Mouse (Mus musculus): ENCODE data around the gene Tmtc1. TPM values are rescaled to one million over a fixed set of nuclear protein-coding genes. Genes with fewer than 3 reads are reported as not detected.

Tmtc1 gene
- polyA plus RNA-seq, 1 experiment, result 0.01 TPM

- Histone ChIP-seq H3K79me2 (ENCODE audit: control insufficient read depth, insufficient read depth) (no peaks in the 10 kb centered on the region), H3K4me2 (ENCODE audit: low read depth) (no peak overlapping the region), H3ac (ENCODE audit: control insufficient read depth, insufficient read length) (no peak overlapping the region), H3K27me3 (ENCODE audit: control insufficient read depth, insufficient read depth, insufficient read length) (peaks cover 1% of the 10 kb centered on the region), H3K36me3 (ENCODE audit: control insufficient read depth, insufficient read depth) (no peaks in the 10 kb centered on the region), H3K4me3 (no peak overlapping the region)
- no peak for TF ChIP-seq POLR2AphosphoS2 (IDR thresholded peaks at IDR 0.05; ENCODE audit: insufficient read length, low read depth)
- TF ChIP-seq SRF (IDR thresholded peaks at IDR 0.05; ENCODE audit: control insufficient read depth, insufficient read length, low read depth), result no peak
- TF ChIP-seq MYOG (IDR thresholded peaks at IDR 0.05; ENCODE audit: control insufficient read depth in 1 of 3, insufficient read depth in 1 of 3, insufficient read length in 2 of 3, low read depth in 2 of 3), result no peak
- no peak for TF ChIP-seq TCF12 (IDR thresholded peaks at IDR 0.05; ENCODE audit: insufficient read depth, poor library complexity, severe bottlenecking)
- TF ChIP-seq MAX (IDR thresholded peaks at IDR 0.05; ENCODE audit: low read depth), result no peak
- TF ChIP-seq USF1 (IDR thresholded peaks at IDR 0.05; ENCODE audit: low read depth), result no peak
- no peak for TF ChIP-seq TCF3 (IDR thresholded peaks at IDR 0.05; ENCODE audit: insufficient read length, low read depth)
- TF ChIP-seq POLR2A (IDR thresholded peaks at IDR 0.05; ENCODE audit: insufficient read length, low read depth), result no peak
- TF ChIP-seq MYOD1 (IDR thresholded peaks at IDR 0.05; ENCODE audit: control insufficient read depth in 1 of 3, insufficient read length in 2 of 3, low read depth in 2 of 3), result no peak
- no peak for TF ChIP-seq REST (IDR thresholded peaks at IDR 0.05; ENCODE audit: insufficient read depth, insufficient read length)
- no peak for TF ChIP-seq E2F4 (IDR thresholded peaks at IDR 0.05; ENCODE audit: insufficient read depth)
- no peak for TF ChIP-seq CEBPB (IDR thresholded peaks at IDR 0.05; ENCODE audit: insufficient read depth, poor library complexity, severe bottlenecking)
Measured at GRCm38 (mm10) chr6:148242304-148242703, 201.9 kb downstream of the Tmtc1 start.

GRCm38 (mm10) chr6:148241685-148242084, 202.5 kb downstream of the Tmtc1 start:
- no peak overlapping the region for H3ac ChIP-seq (ENCODE audit: control insufficient read depth, insufficient read length)
- no peak for TF ChIP-seq TCF12 (IDR thresholded peaks at IDR 0.05; ENCODE audit: insufficient read depth, poor library complexity, severe bottlenecking)
- no peak for TF ChIP-seq MYOD1 (IDR thresholded peaks at IDR 0.05; ENCODE audit: control insufficient read depth in 1 of 3, insufficient read length in 2 of 3, low read depth in 2 of 3)
- TF ChIP-seq REST (IDR thresholded peaks at IDR 0.05; ENCODE audit: insufficient read depth, insufficient read length), result no peak
- TF ChIP-seq TCF3 (IDR thresholded peaks at IDR 0.05; ENCODE audit: insufficient read length, low read depth), result no peak
- TF ChIP-seq POLR2A (IDR thresholded peaks at IDR 0.05; ENCODE audit: insufficient read length, low read depth), result no peak
- TF ChIP-seq CEBPB (IDR thresholded peaks at IDR 0.05; ENCODE audit: insufficient read depth, poor library complexity, severe bottlenecking), result no peak
- TF ChIP-seq POLR2AphosphoS2 (IDR thresholded peaks at IDR 0.05; ENCODE audit: insufficient read length, low read depth), result no peak
- TF ChIP-seq USF1 (IDR thresholded peaks at IDR 0.05; ENCODE audit: low read depth), result no peak
- TF ChIP-seq SRF (IDR thresholded peaks at IDR 0.05; ENCODE audit: control insufficient read depth, insufficient read length, low read depth), result no peak
- TF ChIP-seq E2F4 (IDR thresholded peaks at IDR 0.05; ENCODE audit: insufficient read depth), result no peak
- TF ChIP-seq MAX (IDR thresholded peaks at IDR 0.05; ENCODE audit: low read depth), result no peak
- no peak for TF ChIP-seq MYOG (IDR thresholded peaks at IDR 0.05; ENCODE audit: control insufficient read depth in 1 of 3, insufficient read depth in 1 of 3, insufficient read length in 2 of 3, low read depth in 2 of 3)
- H3K79me2 ChIP-seq (ENCODE audit: control insufficient read depth, insufficient read depth), result no peaks in the 10 kb centered on the region

GRCm38 (mm10) chr6:148239311-148239710, 204.9 kb downstream of the Tmtc1 start:
- Histone ChIP-seq H3K36me3 (ENCODE audit: control insufficient read depth, insufficient read depth) (no peaks in the 10 kb centered on the region), H3K79me2 (ENCODE audit: control insufficient read depth, insufficient read depth) (no peaks in the 10 kb centered on the region), H3ac (ENCODE audit: control insufficient read depth, insufficient read length) (no peak overlapping the region), H3K4me3 (no peak overlapping the region), H3K4me2 (ENCODE audit: low read depth) (no peak overlapping the region), H3K27me3 (ENCODE audit: control insufficient read depth, insufficient read depth, insufficient read length) (no peaks in the 10 kb centered on the region)
- no peak for TF ChIP-seq USF1 (IDR thresholded peaks at IDR 0.05; ENCODE audit: low read depth)
- TF ChIP-seq REST (IDR thresholded peaks at IDR 0.05; ENCODE audit: insufficient read depth, insufficient read length), result no peak
- no peak for TF ChIP-seq POLR2AphosphoS2 (IDR thresholded peaks at IDR 0.05; ENCODE audit: insufficient read length, low read depth)
- no peak for TF ChIP-seq SRF (IDR thresholded peaks at IDR 0.05; ENCODE audit: control insufficient read depth, insufficient read length, low read depth)
- TF ChIP-seq MYOG (IDR thresholded peaks at IDR 0.05; ENCODE audit: control insufficient read depth in 1 of 3, insufficient read depth in 1 of 3, insufficient read length in 2 of 3, low read depth in 2 of 3), result no peak

More at GRCm38 (mm10) chr6:148241685-148242084, 202.5 kb downstream of the Tmtc1 start:
- Histone ChIP-seq H3K36me3 (ENCODE audit: control insufficient read depth, insufficient read depth) (no peaks in the 10 kb centered on the region), H3K27me3 (ENCODE audit: control insufficient read depth, insufficient read depth, insufficient read length) (no peaks in the 10 kb centered on the region), H3K4me3 (no peak overlapping the region), H3K4me2 (ENCODE audit: low read depth) (no peak overlapping the region)

GRCm38 (mm10) chr6:148237453-148237852, 206.7 kb downstream of the Tmtc1 start:
- Histone ChIP-seq H3ac (ENCODE audit: control insufficient read depth, insufficient read length) (no peak overlapping the region), H3K4me3 (no peak overlapping the region), H3K4me2 (ENCODE audit: low read depth) (no peak overlapping the region), H3K36me3 (ENCODE audit: control insufficient read depth, insufficient read depth) (no peaks in the 10 kb centered on the region), H3K79me2 (ENCODE audit: control insufficient read depth, insufficient read depth) (no peaks in the 10 kb centered on the region), H3K27me3 (ENCODE audit: control insufficient read depth, insufficient read depth, insufficient read length) (no peaks in the 10 kb centered on the region)
- TF ChIP-seq POLR2AphosphoS2 (IDR thresholded peaks at IDR 0.05; ENCODE audit: insufficient read length, low read depth) (no peak), CEBPB (IDR thresholded peaks at IDR 0.05; ENCODE audit: insufficient read depth, poor library complexity, severe bottlenecking) (no peak), REST (IDR thresholded peaks at IDR 0.05; ENCODE audit: insufficient read depth, insufficient read length) (no peak), TCF12 (IDR thresholded peaks at IDR 0.05; ENCODE audit: insufficient read depth, poor library complexity, severe bottlenecking) (no peak)

- Histone ChIP-seq H3K4me3 (no peak overlapping the region), H3K4me2 (ENCODE audit: low read depth) (peak overlapping the region; percentile 10), H3K27me3 (ENCODE audit: control insufficient read depth, insufficient read depth, insufficient read length) (no peaks in the 10 kb centered on the region), H3K79me2 (ENCODE audit: control insufficient read depth, insufficient read depth) (no peaks in the 10 kb centered on the region), H3K36me3 (ENCODE audit: control insufficient read depth, insufficient read depth) (no peaks in the 10 kb centered on the region), H3ac (ENCODE audit: control insufficient read depth, insufficient read length) (no peak overlapping the region)
- TF ChIP-seq MYOG (IDR thresholded peaks at IDR 0.05; ENCODE audit: control insufficient read depth in 1 of 3, insufficient read depth in 1 of 3, insufficient read length in 2 of 3, low read depth in 2 of 3) (no peak), E2F4 (IDR thresholded peaks at IDR 0.05; ENCODE audit: insufficient read depth) (no peak), POLR2A (IDR thresholded peaks at IDR 0.05; ENCODE audit: insufficient read length, low read depth) (no peak)
Measured at GRCm38 (mm10) chr6:148234105-148234828, 209.9 kb downstream of the Tmtc1 start.

Measured in myocyte (in vitro differentiated cells).